Mouse (Mus musculus) naive thymus-derived CD4-positive, alpha-beta T cell, adult 2 months (primary cell): ENCODE data around the gene Gm13271.
"Not testable (repeated sequence)": the region's sequence is repeated elsewhere in the genome, so short reads cannot be mapped to it uniquely, and the experiment has no call there.

Experiments
- DNase-seq: peaks from one replicate; pipeline ENCODE4 v3.0.0-alpha.2; 2011; ENCODE audit warnings: low read depth

Gm13271 gene

GRCm38 (mm10) chr4:88760431-88760830 is 5.8 kb downstream of the Gm13271 start:
- DNase-seq = peak; percentile 82

- not testable (repeated sequence) for DNase-seq
These were observed 7.1 kb downstream of the Gm13271 start for GRCm38 (mm10) chr4:88761776-88762175.

- DNase-seq = not testable (repeated sequence)
These were observed 7.7 kb downstream of the Gm13271 start for GRCm38 (mm10) chr4:88762341-88762740.

- peak; percentile 78 for DNase-seq
These were observed 8.8 kb downstream of the Gm13271 start for GRCm38 (mm10) chr4:88763384-88764018.

GRCm38 (mm10) chr4:88773534-88773933 is 18.9 kb downstream of the Gm13271 start, which contains the start of gene Gm13290:
Gm13290 (plus strand) TSS chr4:88773834.
- DNase-seq = not testable (repeated sequence)

GRCm38 (mm10) chr4:88776622-88777021 is 22.0 kb downstream of the Gm13271 start, which contains the start of gene Gm13289:
Gm13289 (plus strand) TSS chr4:88776922.
- not testable (repeated sequence) for DNase-seq

- DNase-seq = not testable (repeated sequence)
These were observed 24.9 kb downstream of the Gm13271 start, which contains the start of gene Gm13272 for GRCm38 (mm10) chr4:88779550-88779949. Gm13272 (plus strand) TSS chr4:88779850.

- DNase-seq = not testable (repeated sequence)
These were observed 25.7 kb downstream of the Gm13271 start for GRCm38 (mm10) chr4:88780320-88780719.

- DNase-seq = not testable (repeated sequence)
These were observed 27.2 kb downstream of the Gm13271 start, which contains the start of gene Ifnz for GRCm38 (mm10) chr4:88781831-88782230. Ifnz (plus strand) TSS chr4:88782131.

- not testable (repeated sequence) for DNase-seq
These were observed 27.7 kb downstream of the Gm13271 start for GRCm38 (mm10) chr4:88782335-88782734.

GRCm38 (mm10) chr4:88785409-88785808 is 30.7 kb downstream of the Gm13271 start, which contains the start of gene Gm13276:
Gm13276 (plus strand) TSS chr4:88785709.
- not testable (repeated sequence) for DNase-seq

- DNase-seq = not testable (repeated sequence)
These were observed 33.7 kb downstream of the Gm13271 start, which contains the start of gene Gm13277 for GRCm38 (mm10) chr4:88788402-88788801. Gm13277 (plus strand) TSS chr4:88788632.

GRCm38 (mm10) chr4:88791250-88791649 is 36.6 kb downstream of the Gm13271 start, which contains the start of gene Gm13278:
Gm13278 (plus strand) TSS chr4:88791550.
- DNase-seq = not testable (repeated sequence)

- DNase-seq = not testable (repeated sequence)
These were observed 39.4 kb downstream of the Gm13271 start, which contains the start of gene Gm13275 for GRCm38 (mm10) chr4:88793936-88794675. Gm13275 (plus strand) TSS chr4:88794487.

- not testable (repeated sequence) for DNase-seq
These were observed 42.4 kb downstream of the Gm13271 start, which contains the start of gene Gm13279 for GRCm38 (mm10) chr4:88797097-88797496. Gm13279 (plus strand) TSS chr4:88797397.

- not testable (repeated sequence) for DNase-seq
These were observed 44.7 kb downstream of the Gm13271 start, which contains the start of gene Gm13285 for GRCm38 (mm10) chr4:88799365-88799764. Gm13285 (plus strand) TSS chr4:88799665.

- DNase-seq = not testable (repeated sequence)
These were observed 48.3 kb downstream of the Gm13271 start, which contains the start of gene Gm13287 for GRCm38 (mm10) chr4:88802954-88803353. Gm13287 (plus strand) TSS chr4:88803254.
